Mouse (Mus musculus) heart, postnatal 0 days (tissue): Measurements from ENCODE around the gene Usp47.

ENCODE experiments used
- CTCF ChIP-seq: IDR thresholded peaks from 2 replicates; pipeline ENCODE4 v1.5.1; 2016; ENCODE audit warnings: antibody characterized with exemption, control low read depth, low read depth
- EP300 ChIP-seq: IDR thresholded peaks from 2 replicates; pipeline ENCODE4 v1.6.1; 2016; ENCODE audit warnings: antibody characterized with exemption, low read depth

GRCm38 (mm10) chr7:111986906-111987305 is 36.4 kb upstream of the Usp47 start:
- TF ChIP-seq CTCF (no peak), EP300 (no peak)
